Mouse (Mus musculus): ENCODE data around the gene Tmem59. TPM values are rescaled to one million over a fixed set of nuclear protein-coding genes. Genes with fewer than 3 reads are reported as not detected.

The Tmem59 gene
- total and polyA plus RNA-seq, 3 experiments: 55.8 to 78.9 TPM; not detected in 1

GRCm38 (mm10) chr4:107178830-107179490 lies 761 bp downstream of the Tmem59 start, which contains the start of gene Tceanc2 (continued):
- no peak for TF ChIP-seq RAD21 (IDR thresholded peaks at IDR 0.05; ENCODE audit: low read depth, low read length)
- TF ChIP-seq NELFE (IDR thresholded peaks at IDR 0.05; ENCODE audit: low read depth, low read length): no peak; the same call in 1 of the 2 replicates
- no peak for TF ChIP-seq MAZ (IDR thresholded peaks at IDR 0.05; ENCODE audit: low read depth, low read length)
- TF ChIP-seq CTCF (IDR thresholded peaks at IDR 0.05 in 2 of 3, conservative IDR thresholded peaks at IDR 0.05 in 1 of 3; ENCODE audit: control insufficient read depth in 1 of 3, insufficient read depth in 1 of 3, low read depth in 2 of 3, low read length in 3 of 3, poor library complexity in 1 of 3, severe bottlenecking in 1 of 3): 0 out of 6 replicates have a peak, but pooled peaks of 1 of the 3 experiments have one; percentile 1

GRCm38 (mm10) chr4:107179561-107179960 lies 1.4 kb downstream of the Tmem59 start:
- H3K79me2 ChIP-seq (ENCODE audit: control insufficient read depth, insufficient read depth, low read length, poor library complexity): peaks cover 48% of the 10 kb centered on the region
- H3K4me1 ChIP-seq (ENCODE audit: control insufficient read depth in 1 of 2, insufficient read depth in 2 of 2, low read length in 2 of 2): peaks cover 11 to 12% of the 10 kb centered on the region in 2 experiments
- peak overlapping the region; percentile 85 for H3K9ac ChIP-seq (ENCODE audit: control insufficient read depth, low read depth, low read length, poor library complexity, severe bottlenecking)
- peaks cover 0 to 32% of the 10 kb centered on the region in 2 experiments for H3K36me3 ChIP-seq (ENCODE audit: control insufficient read depth in 1 of 2, insufficient read depth in 2 of 2, low read length in 2 of 2)
- peak overlapping the region; percentile 77 for H3K27ac ChIP-seq (ENCODE audit: control insufficient read depth, low read depth, low read length)
- TF ChIP-seq USF1 (IDR thresholded peaks at IDR 0.05; ENCODE audit: low read depth, low read length): no peak
- peak; percentile 97 for TF ChIP-seq ZNF384 (IDR thresholded peaks at IDR 0.05; ENCODE audit: low read depth, low read length)
- no peaks in the 10 kb centered on the region for H3K9me3 ChIP-seq (replicated peaks; ENCODE audit: insufficient read depth, low read length)
- no peak for DNase-seq (ENCODE audit: low read depth, low spot score)
- peak overlapping the region; percentile 73 to 91 for H3K4me3 ChIP-seq (ENCODE audit: control insufficient read depth in 1 of 2, insufficient read depth in 1 of 2, low read depth in 2 of 2, low read length in 2 of 2)
- H3K27me3 ChIP-seq (ENCODE audit: control insufficient read depth in 1 of 2, insufficient read depth in 2 of 2, low read length in 2 of 2): no peaks in the 10 kb centered on the region

- H3K27me3 ChIP-seq (ENCODE audit: control insufficient read depth in 1 of 2, insufficient read depth in 2 of 2, low read length in 2 of 2): no peaks in the 10 kb centered on the region
- H3K9ac ChIP-seq (ENCODE audit: control insufficient read depth, low read depth, low read length, poor library complexity, severe bottlenecking): no peak overlapping the region
- DNase-seq (ENCODE audit: low read depth, low spot score): no peak
- H3K79me2 ChIP-seq (ENCODE audit: control insufficient read depth, insufficient read depth, low read length, poor library complexity): peaks cover 49% of the 10 kb centered on the region
- H3K4me3 ChIP-seq (ENCODE audit: control insufficient read depth in 1 of 2, insufficient read depth in 1 of 2, low read depth in 2 of 2, low read length in 2 of 2): no peak overlapping the region
- TF ChIP-seq CHD2 (IDR thresholded peaks at IDR 0.05; ENCODE audit: low read length): no peak
- TF ChIP-seq TBP (IDR thresholded peaks at IDR 0.05; ENCODE audit: low read depth, low read length): no peak
- TF ChIP-seq MAFK (IDR thresholded peaks at IDR 0.05; ENCODE audit: borderline replicate concordance, low read depth, low read length): no peak
- TF ChIP-seq SMC3 (IDR thresholded peaks at IDR 0.05; ENCODE audit: low read depth, low read length): no peak
- no peak for TF ChIP-seq USF2 (IDR thresholded peaks at IDR 0.05; ENCODE audit: borderline replicate concordance in 1 of 2, insufficient read depth in 1 of 2, low read depth in 1 of 2, low read length in 2 of 2)
- TF ChIP-seq MEF2A (IDR thresholded peaks at IDR 0.05; ENCODE audit: extremely low read depth, insufficient replicate concordance, low read depth, low read length, poor library complexity, severe bottlenecking): no peak
- no peak for TF ChIP-seq E2F4 (IDR thresholded peaks at IDR 0.05; ENCODE audit: borderline replicate concordance, low read depth, low read length)
- no peak for TF ChIP-seq EP300 (IDR thresholded peaks at IDR 0.05; ENCODE audit: low read depth in 1 of 2, low read length in 2 of 2)
- TF ChIP-seq BHLHE40 (IDR thresholded peaks at IDR 0.05; ENCODE audit: borderline replicate concordance, low read depth, low read length): no peak
- no peak for TF ChIP-seq TAL1 (IDR thresholded peaks at IDR 0.05; ENCODE audit: low read length)
- TF ChIP-seq TCF12 (IDR thresholded peaks at IDR 0.05; ENCODE audit: low read depth, low read length): no peak
- TF ChIP-seq CTCF (IDR thresholded peaks at IDR 0.05 in 2 of 3, conservative IDR thresholded peaks at IDR 0.05 in 1 of 3; ENCODE audit: control insufficient read depth in 1 of 3, insufficient read depth in 1 of 3, low read depth in 2 of 3, low read length in 3 of 3, poor library complexity in 1 of 3, severe bottlenecking in 1 of 3): no peak
- no peak for TF ChIP-seq USF1 (IDR thresholded peaks at IDR 0.05; ENCODE audit: low read depth, low read length)
- H3K36me3 ChIP-seq (ENCODE audit: control insufficient read depth in 1 of 2, insufficient read depth in 2 of 2, low read length in 2 of 2): peaks cover 6 to 32% of the 10 kb centered on the region in 2 experiments
- peaks cover 11 to 12% of the 10 kb centered on the region in 2 experiments for H3K4me1 ChIP-seq (ENCODE audit: control insufficient read depth in 1 of 2, insufficient read depth in 2 of 2, low read length in 2 of 2)
- H3K9me3 ChIP-seq (replicated peaks; ENCODE audit: insufficient read depth, low read length): no peaks in the 10 kb centered on the region
- H3K27ac ChIP-seq (ENCODE audit: control insufficient read depth, low read depth, low read length): no peak overlapping the region
Observed at GRCm38 (mm10) chr4:107180746-107181145, 2.5 kb downstream of the Tmem59 start.

Data from MEL (cell line).